In the genomic region with DNA sequence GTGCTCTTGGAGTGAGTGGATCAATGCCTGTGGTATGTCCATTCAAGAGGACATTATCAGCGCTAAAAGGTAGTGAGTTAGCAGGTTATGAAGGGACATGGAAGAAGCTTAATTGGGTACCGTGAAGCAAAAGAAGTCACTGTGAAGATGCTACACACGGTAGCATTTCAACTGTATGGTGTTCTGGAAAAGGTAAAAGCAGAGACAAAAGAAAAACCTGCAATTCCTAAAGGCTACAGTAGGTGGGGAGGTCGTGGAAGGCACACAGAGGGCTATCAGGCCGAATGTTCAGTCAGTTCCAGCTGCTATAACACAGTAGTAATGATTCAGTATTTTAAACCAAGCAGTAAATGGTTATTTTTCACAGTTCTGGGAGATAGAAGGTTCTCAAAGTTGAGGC, we compare ENCODE assay signal across 22 mouse cellular contexts. TPM values are rescaled to one million over a fixed set of nuclear protein-coding genes. Genes with fewer than 3 reads are reported as not detected.
DNase-seq lines count a peak whose midpoint lies in the region; ATAC-seq and TF ChIP-seq lines count a peak whose summit lies in the region.
"Had no signal": no experiment of that assay in that cellular context is flagged by ENCODE, and none has a peak within 500 bp of the region (broad histone marks: within the 10 kb centered on the region; RNA-seq: fewer than 3 reads in every experiment).

No protein-coding gene starts in this region.

- TF ChIP-seq CTCF in bone marrow, adult 2 months (IDR thresholded peaks at IDR 0.05; ENCODE audit: control insufficient read depth, insufficient read depth, low read length) = peak; percentile 22; the same call in 1 of the 2 replicates

- H3K4me3 ChIP-seq in bone marrow, adult 2 months (replicated peaks; ENCODE audit: control insufficient read depth, low read depth, low read length) = no peak overlapping the region
- no peak overlapping the region for H3K4me3 ChIP-seq in hindbrain, embryonic 13.5 days
- H3K4me3 ChIP-seq: forebrain, embryonic 10.5 days; lung, embryonic 15.5 days had no signal

- whole genome bisulfite sequencing in bone marrow, adult 2 months = 51% methylated on average over 5 of the region's 5 CpGs
- WGBS in hindbrain, embryonic 13.5 days = 60% methylated on average over 5 of the region's 5 CpGs

- H3K27me3 ChIP-seq in hindbrain, embryonic 13.5 days = peaks cover 29% of the 10 kb centered on the region
- H3K27me3 ChIP-seq: lung, embryonic 15.5 days had no signal

- H3K9ac ChIP-seq in hindbrain, embryonic 13.5 days = no peak overlapping the region
- H3K9ac ChIP-seq: lung, embryonic 15.5 days had no signal

- no peak overlapping the region for H3K27ac ChIP-seq in bone marrow, adult 2 months (ENCODE audit: control insufficient read depth, insufficient read depth, low read depth, low read length, poor library complexity)
- H3K27ac ChIP-seq in hindbrain, embryonic 13.5 days = no peak overlapping the region
- H3K27ac ChIP-seq: forebrain, embryonic 10.5 days; lung, embryonic 15.5 days had no signal

- TF ChIP-seq POLR2A in bone marrow, adult 2 months (IDR thresholded peaks at IDR 0.05; ENCODE audit: borderline replicate concordance, control insufficient read depth, low read depth, low read length) = no peak

- DNase-seq in kidney, adult 9 months = peak; percentile 17
- no peak for DNase-seq in kidney, postnatal 10 days
- DNase-seq in CD4-positive helper T cell, adult 2 months (ENCODE audit: low read depth, low spot score) = peak; percentile 41
- no peak for DNase-seq in adipocyte (ENCODE audit: low spot score)
- DNase-seq: adrenal gland, postnatal 25 days; cerebellum, adult 8-10 months; heart, adult 18-20 months; kidney, adult 8-10 months had no signal

- no peaks in the 10 kb centered on the region for H3K36me3 ChIP-seq in hindbrain, embryonic 13.5 days
- H3K36me3 ChIP-seq: forebrain, embryonic 10.5 days; lung, embryonic 15.5 days had no signal

- H3K4me2 ChIP-seq in hindbrain, embryonic 13.5 days = no peak overlapping the region
- H3K4me2 ChIP-seq: lung, embryonic 15.5 days had no signal

- no peaks in the 10 kb centered on the region; the same call in 1 of the 2 replicates for H3K4me1 ChIP-seq in bone marrow, adult 2 months (ENCODE audit: control insufficient read depth, insufficient read depth, low read length)
- peaks cover 9% of the 10 kb centered on the region for H3K4me1 ChIP-seq in hindbrain, embryonic 13.5 days (replicated peaks)

- ATAC-seq in neutrophil, adult 5-6 weeks (ENCODE audit: extremely low read depth, insufficient number of reproducible peaks, low FRiP score, poor library complexity, severe bottlenecking) = peak; percentile 64; the same call in 1 of the 2 replicates
- no peak for ATAC-seq in hindbrain, embryonic 13.5 days (ENCODE audit: low FRiP score)
- no peak for ATAC-seq in activated CD4-positive, CD25-positive, alpha-beta regulatory T cell, adult 4 months

- peaks cover 5% of the 10 kb centered on the region; the same call in 1 of the 2 replicates for H3K9me3 ChIP-seq in hindbrain, embryonic 13.5 days
- H3K9me3 ChIP-seq: forebrain, embryonic 10.5 days; lung, embryonic 15.5 days had no signal

RNA-seq across cellular contexts. Expression of gene Mcoln2, which starts 4.1 kb away (rescaled TPM):
- 3.6 and 4.0 TPM in 2 replicates for polyA plus RNA-seq in bone marrow, adult 2 months (2011; ENCODE audit: insufficient read depth, insufficient read length, low replicate concordance, missing spikeins)
- 41.9 and 53.3 TPM in 2 replicates for total RNA-seq in neutrophil, adult 5-6 weeks (2017)
- polyA plus RNA-seq in hindbrain, embryonic 13.5 days (2015; fragmentation: Nextera tagmentation; extraction: Ambion mirVana) = 0.27 and 0.47 TPM in 2 replicates
- polyA plus RNA-seq in activated CD4-positive, CD25-positive, alpha-beta regulatory T cell, adult 4 months (2017; shearing (Covaris generic)) = 10 to 100 TPM in 1 of 2 experiments, 1 to 10 TPM in 1; 5.6 to 11.7 TPM
- total RNA-seq: adrenal gland, postnatal 25 days; layer of hippocampus, postnatal 25 days; left cerebral cortex, postnatal 25 days had no signal

RNA-seq across cellular contexts. Expression of gene Mcoln3, which starts 28.3 kb away (rescaled TPM):
- not detected in 2 replicates for polyA plus RNA-seq in bone marrow, adult 2 months (2011; ENCODE audit: insufficient read depth, insufficient read length, low replicate concordance, missing spikeins)
- 2.8 and 5.6 TPM in 2 replicates for total RNA-seq in neutrophil, adult 5-6 weeks (2017)
- polyA plus RNA-seq in hindbrain, embryonic 13.5 days (2015; fragmentation: Nextera tagmentation; extraction: Ambion mirVana) = 0.53 and 0.66 TPM in 2 replicates
- 1 to 10 TPM; 3.4 to 5.1 TPM for polyA plus RNA-seq in activated CD4-positive, CD25-positive, alpha-beta regulatory T cell, adult 4 months (2017; shearing (Covaris generic))
- total RNA-seq: adrenal gland, postnatal 25 days; gastrocnemius, adult 8-10 months; layer of hippocampus, postnatal 25 days; left cerebral cortex, postnatal 25 days; liver, adult 2 months had no signal
- polyA plus RNA-seq: C2C12; liver, adult 2 months had no signal

RNA-seq across cellular contexts. Expression of gene Wdr63, which starts 37.6 kb away (rescaled TPM):
- not detected in 2 replicates for polyA plus RNA-seq in bone marrow, adult 2 months (2011; ENCODE audit: insufficient read depth, insufficient read length, low replicate concordance, missing spikeins)
- not detected in 2 replicates for total RNA-seq in neutrophil, adult 5-6 weeks (2017)
- polyA plus RNA-seq in hindbrain, embryonic 13.5 days (2015; fragmentation: Nextera tagmentation; extraction: Ambion mirVana) = 1.7 and 2.0 TPM in 2 replicates
- not detected for polyA plus RNA-seq in activated CD4-positive, CD25-positive, alpha-beta regulatory T cell, adult 4 months (2017; shearing (Covaris generic))
- total RNA-seq: adrenal gland, postnatal 25 days; gastrocnemius, adult 8-10 months; hematopoietic stem cell, adult 5-6 weeks had no signal
- polyA plus RNA-seq: forebrain, embryonic 10.5 days; heart, embryonic 14.5 days; neural tube, embryonic 11.5 days had no signal

Comparison
In these comparisons a context has a peak if more than half of its experiments do, and no peak if none do; other contexts are left out.
1. DNase-seq: peak in kidney, adult 9 months (single experiment) and CD4-positive helper T cell, adult 2 months (single experiment); none in kidney, postnatal 10 days (single experiment) and adipocyte (single experiment).